Mouse (Mus musculus) brain, embryonic 18.5 days (tissue): Measurements from ENCODE around the gene Mios.

Experiments used
- DNase-seq: peaks from one replicate; pipeline ENCODE4 v3.0.0-alpha.2; 2012; ENCODE audit warnings: low read depth, low spot score

Mios gene

GRCm38 (mm10) chr6:8209047-8209865 is at the start of gene Mios:
TSS of gene Mios (plus strand) at chr6:8209222.
- DNase-seq = peak; percentile 78

- no peak for DNase-seq
Observed at GRCm38 (mm10) chr6:8160001-8160400, 49.0 kb upstream of the Mios start.

- DNase-seq = no peak
Observed at GRCm38 (mm10) chr6:8164741-8165140, 44.3 kb upstream of the Mios start.

GRCm38 (mm10) chr6:8172101-8172500 is 36.9 kb upstream of the Mios start:
- no peak for DNase-seq

GRCm38 (mm10) chr6:8174062-8174461 is 35.0 kb upstream of the Mios start:
- no peak for DNase-seq

GRCm38 (mm10) chr6:8175346-8175745 is 33.7 kb upstream of the Mios start:
- DNase-seq = no peak

GRCm38 (mm10) chr6:8176116-8176515 is 32.9 kb upstream of the Mios start:
- DNase-seq = no peak

GRCm38 (mm10) chr6:8178397-8178941 is 30.6 kb upstream of the Mios start:
- no peak for DNase-seq

- DNase-seq = no peak
Observed at GRCm38 (mm10) chr6:8188599-8189233, 20.3 kb upstream of the Mios start.

GRCm38 (mm10) chr6:8189917-8190316 is 19.1 kb upstream of the Mios start:
- DNase-seq = no peak

- no peak for DNase-seq
Observed at GRCm38 (mm10) chr6:8192517-8192916, 16.5 kb upstream of the Mios start, which contains the start of gene Col28a1. TSS of gene Col28a1 (minus strand) at chr6:8192617.

GRCm38 (mm10) chr6:8209866-8210186 is 804 bp downstream of the Mios start:
- no peak for DNase-seq

- DNase-seq = no peak
Observed at GRCm38 (mm10) chr6:8210661-8211060, 1.6 kb downstream of the Mios start.

- no peak for DNase-seq
Observed at GRCm38 (mm10) chr6:8227035-8227434, 18.0 kb downstream of the Mios start.

GRCm38 (mm10) chr6:8228596-8228995 is 19.6 kb downstream of the Mios start:
- DNase-seq = no peak

- DNase-seq = no peak
Observed at GRCm38 (mm10) chr6:8258316-8258715, 49.3 kb downstream of the Mios start.

- DNase-seq = peak; percentile 97
Observed at GRCm38 (mm10) chr6:8259004-8259666, 50.1 kb downstream of the Mios start, which contains the start of the genes Rpa3, Umad1 and Gm45062. TSS of gene Rpa3 (minus strand) at chr6:8259173. TSS of gene Umad1 (plus strand) at chr6:8259288. TSS of gene Gm45062 (plus strand) at chr6:8259450.

- peak; percentile 16 for DNase-seq
Observed at GRCm38 (mm10) chr6:8259667-8260044, 50.6 kb downstream of the Mios start.

- DNase-seq = no peak
Observed at GRCm38 (mm10) chr6:8271047-8271446, 62.0 kb downstream of the Mios start.

GRCm38 (mm10) chr6:8274387-8275054 is 65.5 kb downstream of the Mios start:
- DNase-seq = no peak

GRCm38 (mm10) chr6:8275098-8275497 is 66.1 kb downstream of the Mios start:
- no peak for DNase-seq

GRCm38 (mm10) chr6:8276431-8276830 is 67.4 kb downstream of the Mios start:
- DNase-seq = no peak
